Mouse (Mus musculus): ENCODE results near the gene C1qtnf9.

The C1qtnf9 gene

GRCm38 (mm10) chr14:60799762-60800728 lies 32.1 kb downstream of the C1qtnf9 start:
- CTCF ChIA-PET: interaction anchor here (0.6 to 3.7 kb wide), 46 partner anchors 9 to 1554 kb away, joined by 3 to 27 read pairs (median 4); partner anchors contain the start of gene Mipep (in 2 of the 4)
- POLR2A ChIA-PET: interaction anchor here (0.7 to 1.3 kb wide), 5 partner anchors 15 to 531 kb away, joined by 3 to 4 read pairs (median 3); partner anchors contain the start of gene Mipep (in 1 of the 4)

GRCm38 (mm10) chr14:60802026-60802425 lies 34.1 kb downstream of the C1qtnf9 start:
- CTCF ChIA-PET: interaction anchor here in 1 of 4 experiments (1.3 kb wide), 1 partner anchor 492 kb away, joined by 3 read pairs; no protein-coding TSS in a partner anchor
- POLR2A ChIA-PET: interaction anchor here in 1 of 4 experiments (1.2 kb wide), 1 partner anchor 16 kb away, joined by 3 read pairs; no protein-coding TSS in a partner anchor

GRCm38 (mm10) chr14:60804978-60805377 lies 37.0 kb downstream of the C1qtnf9 start:
- POLR2A ChIA-PET: interaction anchor here in 1 of 4 experiments (0.8 to 1.4 kb wide), 2 partner anchors 10 to 177 kb away, joined by 3 to 5 read pairs; no protein-coding TSS in a partner anchor
- CTCF ChIA-PET: interaction anchor here in 3 of 4 experiments (0.7 to 3.3 kb wide), 3 partner anchors 10 to 489 kb away, joined by 3 to 13 read pairs (median 8); no protein-coding TSS in a partner anchor

GRCm38 (mm10) chr14:60805871-60806270 lies 37.9 kb downstream of the C1qtnf9 start:
- ChIA-PET POLR2A (no interaction called here), CTCF (no interaction called here)

GRCm38 (mm10) chr14:60806891-60807344 lies 39.0 kb downstream of the C1qtnf9 start:
- ChIA-PET POLR2A (no interaction called here), CTCF (interaction anchor here in 1 of 4 experiments (1.2 kb wide), 1 partner anchor 470 kb away, joined by 3 read pairs; no protein-coding TSS in a partner anchor)

- CTCF ChIA-PET: interaction anchor here in 1 of 4 experiments (0.6 kb wide), 1 partner anchor 456 kb away, joined by 3 read pairs; no protein-coding TSS in a partner anchor
- POLR2A ChIA-PET: interaction anchor here in 1 of 4 experiments (0.6 kb wide), 1 partner anchor 10 kb away, joined by 3 read pairs; no protein-coding TSS in a partner anchor
Observed at GRCm38 (mm10) chr14:60809881-60810280, 41.9 kb downstream of the C1qtnf9 start.

- CTCF ChIA-PET: no interaction called here
- POLR2A ChIA-PET: no interaction called here
Observed at GRCm38 (mm10) chr14:60811547-60811946, 43.6 kb downstream of the C1qtnf9 start.

- ChIA-PET POLR2A (interaction anchor here in 1 of 4 experiments (0.8 kb wide), 1 partner anchor 11 kb away, joined by 3 read pairs; no protein-coding TSS in a partner anchor), CTCF (interaction anchor here in 2 of 4 experiments (0.6 to 2.2 kb wide), 2 partner anchors 11 to 815 kb away, joined by 3 to 8 read pairs; no protein-coding TSS in a partner anchor)
Observed at GRCm38 (mm10) chr14:60815098-60815497, 47.2 kb downstream of the C1qtnf9 start.

GRCm38 (mm10) chr14:60818045-60818444 lies 50.1 kb downstream of the C1qtnf9 start:
- ChIA-PET POLR2A (interaction anchor here in 1 of 4 experiments (1.1 kb wide), 1 partner anchor 164 kb away, joined by 3 read pairs; no protein-coding TSS in a partner anchor), CTCF (no interaction called here)

- CTCF ChIA-PET: interaction anchor here in 1 of 4 experiments (0.7 kb wide), 1 partner anchor 816 kb away, joined by 3 read pairs; no protein-coding TSS in a partner anchor
Observed at GRCm38 (mm10) chr14:60830096-60830495, 62.2 kb downstream of the C1qtnf9 start.

More at GRCm38 (mm10) chr14:60830096-60830495, 62.2 kb downstream of the C1qtnf9 start:
- POLR2A ChIA-PET: interaction anchor here in 2 of 4 experiments (0.7 to 0.9 kb wide), 2 partner anchors 11 to 227 kb away, joined by 3 read pairs; no protein-coding TSS in a partner anchor

Measured in embryonic stem cell, embryonic (primary cell).